Mouse (Mus musculus): ENCODE results near the gene Bcl10.
"Not testable (repeated sequence)": the region's sequence is repeated elsewhere in the genome, so short reads cannot be mapped to it uniquely, and the experiment has no call there.

Gene Bcl10

GRCm38 (mm10) chr3:145913942-145914341 lies 8.7 kb upstream of the Bcl10 start:
- DNase-seq: not testable (repeated sequence)

- no peak for DNase-seq
Measured at GRCm38 (mm10) chr3:145916374-145916773, 6.2 kb upstream of the Bcl10 start.

- DNase-seq: no peak
Measured at GRCm38 (mm10) chr3:145916826-145917225, 5.8 kb upstream of the Bcl10 start.

GRCm38 (mm10) chr3:145922971-145923370 lies 367 bp downstream of the Bcl10 start:
- DNase-seq: no peak

- peak; percentile 99 for DNase-seq
Measured at GRCm38 (mm10) chr3:145923874-145924577, 1.4 kb downstream of the Bcl10 start.

GRCm38 (mm10) chr3:145924649-145925337 lies 2.2 kb downstream of the Bcl10 start:
- peak; percentile 39 to 47 for DNase-seq

- no peak for DNase-seq
Measured at GRCm38 (mm10) chr3:145925506-145925905, 2.9 kb downstream of the Bcl10 start.

- no peak for DNase-seq
Measured at GRCm38 (mm10) chr3:145929525-145930400, 7.2 kb downstream of the Bcl10 start.

GRCm38 (mm10) chr3:145933845-145934244 lies 11.2 kb downstream of the Bcl10 start:
- DNase-seq: no peak

GRCm38 (mm10) chr3:145937505-145938404 lies 15.2 kb downstream of the Bcl10 start, which contains the start of gene 2410004B18Rik:
TSS of gene 2410004B18Rik (plus strand) at chr3:145938014.
- peak; percentile 86 to 92 for DNase-seq

GRCm38 (mm10) chr3:145938405-145939349 lies 16.1 kb downstream of the Bcl10 start:
- DNase-seq: no peak

GRCm38 (mm10) chr3:145939402-145939801 lies 16.8 kb downstream of the Bcl10 start:
- DNase-seq: no peak

GRCm38 (mm10) chr3:145939971-145940370 lies 17.4 kb downstream of the Bcl10 start:
- DNase-seq: no peak

GRCm38 (mm10) chr3:145941971-145942370 lies 19.4 kb downstream of the Bcl10 start:
- DNase-seq: peak; percentile 60 to 83

- no peak for DNase-seq
Measured at GRCm38 (mm10) chr3:145944348-145944747, 21.7 kb downstream of the Bcl10 start.

- no peak for DNase-seq
Measured at GRCm38 (mm10) chr3:145945904-145946303, 23.3 kb downstream of the Bcl10 start.

GRCm38 (mm10) chr3:145946654-145947053 lies 24.1 kb downstream of the Bcl10 start:
- no peak for DNase-seq

- DNase-seq: no peak
Measured at GRCm38 (mm10) chr3:145947539-145948204, 25.1 kb downstream of the Bcl10 start.

- peak; percentile 50 to 61 for DNase-seq
Measured at GRCm38 (mm10) chr3:145950034-145950814, 27.6 kb downstream of the Bcl10 start.

GRCm38 (mm10) chr3:145950815-145951130 lies 28.2 kb downstream of the Bcl10 start:
- no peak for DNase-seq

Data from kidney, adult 8-10 months (tissue).